In genomic region chr2:34553580-34554231, GRCm38 (mm10) we compare ENCODE assay signal across 1 mouse cellular context.
TF ChIP-seq lines count a peak whose summit lies in the region.

No protein-coding gene starts in this region.

TF ChIP-seq in MEL, 35 proteins besides CTCF, POLR2A, EP300 and RAD21 (continued from another document):
- TF ChIP-seq BHLHE40 (IDR thresholded peaks at IDR 0.05; ENCODE audit: borderline replicate concordance, low read depth, low read length) (no peak), CHD1 (IDR thresholded peaks at IDR 0.05; ENCODE audit: low read depth, low read length) (no peak), MAFK (IDR thresholded peaks at IDR 0.05; ENCODE audit: borderline replicate concordance, low read depth, low read length) (no peak), ZKSCAN1 (IDR thresholded peaks at IDR 0.05; ENCODE audit: low read depth, low read length) (no peak), MXI1 (IDR thresholded peaks at IDR 0.05; ENCODE audit: low read depth, low read length) (no peak), ELF1 (IDR thresholded peaks at IDR 0.05; ENCODE audit: low read depth, low read length) (no peak)
